Mouse (Mus musculus): ENCODE results near the gene Grin2b.

- no peak for TF ChIP-seq CTCF (IDR thresholded peaks at IDR 0.05; ENCODE audit: low read depth, low read length)
- no peak for TF ChIP-seq POLR2A (IDR thresholded peaks at IDR 0.05; ENCODE audit: extremely low read depth, insufficient read depth, low read length)
Measured at GRCm38 (mm10) chr6:135684206-135684605, 489.1 kb downstream of the Grin2b start.
